Mouse (Mus musculus): Measurements from ENCODE around the gene Ptprt. TPM values are rescaled to one million over a fixed set of nuclear protein-coding genes. Genes with fewer than 3 reads are reported as not detected.

Gene Ptprt
- polyA plus RNA-seq, 1 experiment from 2014 or later = 15.0 TPM

DNA sequence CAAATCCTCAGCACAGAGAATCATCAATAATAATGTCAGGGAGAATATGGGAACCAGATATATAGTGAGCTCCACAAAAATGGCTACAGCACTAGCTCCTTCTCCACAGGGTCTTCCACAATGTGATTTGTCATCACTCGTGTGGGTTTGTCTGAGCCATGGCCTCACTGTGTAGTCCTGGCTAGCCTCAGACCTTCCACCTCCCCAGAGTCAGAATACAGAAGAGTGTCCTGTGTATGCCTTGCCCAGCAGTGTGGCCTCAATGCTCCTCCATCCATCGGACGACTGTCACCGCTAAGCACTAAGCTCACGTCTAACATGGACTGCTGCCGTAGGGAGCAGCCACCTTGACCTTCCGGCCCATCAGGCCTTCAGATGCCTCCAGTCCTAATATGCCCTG, 83.1 kb downstream of the Ptprt start:
- Histone ChIP-seq H3K27me3 (replicated peaks) (no peaks in the 10 kb centered on the region), H3K4me3 (no peak overlapping the region), H3K9me3 (no peaks in the 10 kb centered on the region), H3K36me3 (replicated peaks) (no peaks in the 10 kb centered on the region), H3K27ac (no peak overlapping the region), H3K4me2 (no peak overlapping the region), H3K4me1 (peaks cover 4% of the 10 kb centered on the region; the same call in 1 of the 2 replicates), H3K9ac (no peak overlapping the region)
- ATAC-seq (replicated peaks) = no peak
- WGBS = 96% methylated on average over 7 of the region's 7 CpGs

DNA sequence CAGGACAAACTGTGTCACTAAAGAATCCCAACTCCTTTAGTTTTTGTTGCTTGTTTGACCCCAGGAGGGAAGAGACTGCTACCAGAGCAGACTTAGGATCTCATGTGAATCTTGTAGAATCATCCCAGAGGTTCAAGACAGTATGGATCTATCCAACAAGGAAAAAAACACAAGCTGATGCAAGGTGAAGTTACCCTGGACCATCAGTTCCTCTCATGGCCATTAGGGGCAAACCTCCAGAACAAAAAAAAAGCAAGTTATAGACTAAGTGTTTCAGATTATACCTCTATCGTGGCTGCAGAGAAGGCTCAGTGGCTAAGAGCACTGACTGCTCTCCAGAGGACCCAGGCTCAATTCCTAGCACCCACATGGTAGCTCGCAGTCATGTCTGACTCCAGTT, 88.1 kb downstream of the Ptprt start:
- H3K4me2 ChIP-seq = no peak overlapping the region
- H3K9me3 ChIP-seq = no peaks in the 10 kb centered on the region
- no peaks in the 10 kb centered on the region for H3K36me3 ChIP-seq (replicated peaks)
- H3K9ac ChIP-seq = no peak overlapping the region
- no peak overlapping the region for H3K27ac ChIP-seq
- H3K4me1 ChIP-seq = peaks cover 4% of the 10 kb centered on the region; the same call in 1 of the 2 replicates
- no peaks in the 10 kb centered on the region for H3K27me3 ChIP-seq (replicated peaks)
- ATAC-seq (replicated peaks) = no peak
- 73% methylated on average over 2 of the region's 2 CpGs for WGBS
- no peak overlapping the region for H3K4me3 ChIP-seq

DNA sequence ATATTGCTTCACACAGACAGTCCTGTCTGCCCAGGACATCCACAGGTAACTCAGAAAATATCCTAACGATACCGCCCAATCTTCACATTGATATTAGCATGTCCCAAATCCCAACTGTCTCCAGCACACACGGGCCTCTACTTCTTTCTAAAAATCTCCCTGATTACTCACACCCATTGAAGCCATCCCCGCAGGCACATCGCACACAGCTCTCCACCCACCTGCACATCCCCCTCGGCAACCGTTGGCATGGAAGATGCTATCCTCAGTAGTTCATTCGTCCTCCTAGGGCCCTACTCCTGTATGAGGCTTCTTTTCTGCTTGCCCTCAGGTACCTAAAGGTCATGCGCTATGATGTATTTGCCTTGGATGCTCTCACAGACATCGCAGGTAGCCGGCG, 89.9 kb downstream of the Ptprt start:
- Histone ChIP-seq H3K4me3 (no peak overlapping the region), H3K9ac (no peak overlapping the region), H3K27ac (no peak overlapping the region), H3K27me3 (replicated peaks) (no peaks in the 10 kb centered on the region), H3K4me1 (no peaks in the 10 kb centered on the region), H3K9me3 (no peaks in the 10 kb centered on the region), H3K4me2 (no peak overlapping the region), H3K36me3 (replicated peaks) (no peaks in the 10 kb centered on the region)
- WGBS = 89% methylated on average over 12 of the region's 12 CpGs
- no peak for ATAC-seq (replicated peaks)

DNA sequence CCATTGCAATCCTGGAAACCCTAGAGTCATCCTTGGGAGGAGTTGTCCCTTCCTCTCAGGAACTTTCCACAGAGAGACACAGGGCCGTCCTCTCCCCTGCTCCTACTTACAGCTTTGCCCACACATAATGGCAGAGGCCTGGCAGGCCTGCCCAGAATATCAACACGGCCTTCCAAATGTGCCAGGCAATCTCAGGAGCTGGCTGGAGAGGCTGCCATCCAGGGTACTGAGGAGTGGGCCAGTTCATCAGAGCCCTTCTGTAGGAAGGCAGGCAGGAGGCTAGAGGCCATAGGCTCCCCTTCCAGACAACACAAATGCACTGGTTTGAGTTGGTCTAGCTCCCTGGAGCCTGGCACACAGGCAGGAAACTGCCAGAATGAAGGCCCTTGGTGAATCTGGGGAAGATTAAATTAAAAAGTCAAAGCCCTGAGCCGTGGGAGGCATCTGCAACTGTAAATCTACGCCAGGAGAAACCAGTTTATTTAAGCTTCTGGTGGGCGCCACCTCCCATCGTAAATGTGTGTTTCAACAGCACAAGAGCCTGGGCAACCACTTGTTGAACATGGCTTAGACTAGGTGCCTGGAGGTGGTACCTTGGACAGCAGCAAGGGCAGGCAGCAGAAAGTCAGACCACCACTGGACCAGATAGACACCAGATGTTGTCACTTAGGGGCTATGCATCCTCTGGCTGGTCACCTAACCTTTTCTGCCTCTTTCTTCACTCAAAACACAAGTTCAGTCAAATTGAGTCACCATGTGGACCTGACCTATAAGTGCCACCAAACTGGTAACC, 92.4 kb downstream of the Ptprt start:
- Histone ChIP-seq H3K27ac (no peak overlapping the region), H3K4me1 (no peaks in the 10 kb centered on the region), H3K36me3 (replicated peaks) (no peaks in the 10 kb centered on the region), H3K4me2 (no peak overlapping the region), H3K27me3 (replicated peaks) (no peaks in the 10 kb centered on the region), H3K9ac (no peak overlapping the region), H3K9me3 (no peaks in the 10 kb centered on the region), H3K4me3 (no peak overlapping the region)
- ATAC-seq (replicated peaks) = no peak
- WGBS = 80% methylated on average over 6 of the region's 6 CpGs

DNA sequence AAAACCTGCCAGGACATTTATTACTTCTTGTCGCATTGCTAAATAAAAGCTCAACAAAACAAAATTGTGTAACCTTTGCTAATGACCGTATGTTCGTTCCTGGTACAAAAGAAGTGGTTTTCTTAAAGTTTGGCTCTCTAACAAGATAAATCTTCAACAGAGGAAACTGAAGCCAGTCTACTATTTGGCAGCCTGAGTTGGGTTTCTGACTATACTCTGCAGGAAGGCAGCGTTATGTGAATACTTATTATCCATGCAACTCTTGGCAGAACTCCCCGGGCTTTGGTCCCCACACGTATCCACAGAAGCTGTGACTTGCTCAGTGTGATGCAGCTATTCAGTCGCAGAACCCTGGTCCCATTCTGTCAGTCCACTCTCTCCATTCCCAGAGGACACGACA, 112.6 kb downstream of the Ptprt start:
- 76% methylated on average over 8 of the region's 8 CpGs for WGBS
- H3K36me3 ChIP-seq (replicated peaks) = no peaks in the 10 kb centered on the region
- no peaks in the 10 kb centered on the region for H3K9me3 ChIP-seq
- no peak overlapping the region for H3K4me2 ChIP-seq
- no peak overlapping the region for H3K9ac ChIP-seq
- H3K27me3 ChIP-seq (replicated peaks) = no peaks in the 10 kb centered on the region
- H3K4me1 ChIP-seq = no peaks in the 10 kb centered on the region
- no peak for ATAC-seq (replicated peaks)
- no peak overlapping the region for H3K4me3 ChIP-seq
- no peak overlapping the region for H3K27ac ChIP-seq

DNA sequence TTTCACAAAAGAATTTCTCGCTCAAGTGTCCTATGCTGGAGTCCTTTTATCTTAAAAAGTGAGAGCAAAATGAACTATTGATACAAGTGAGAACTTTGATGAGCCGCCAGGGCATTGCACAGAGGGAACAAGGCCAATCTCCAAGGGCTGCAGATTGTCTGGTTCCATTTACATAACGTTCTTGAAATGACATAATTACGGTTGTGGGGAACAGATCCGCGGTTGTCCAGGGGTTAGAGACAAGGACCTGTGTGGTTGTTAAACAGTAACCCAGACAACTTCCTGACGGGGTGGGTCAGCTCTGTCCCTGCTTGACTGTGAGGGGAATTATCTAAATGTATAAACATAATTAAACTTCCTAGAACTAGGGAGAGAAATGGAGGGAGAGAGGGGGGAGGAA, 129.3 kb downstream of the Ptprt start:
- Histone ChIP-seq H3K27ac (no peak overlapping the region), H3K27me3 (replicated peaks) (no peaks in the 10 kb centered on the region), H3K9ac (no peak overlapping the region), H3K9me3 (no peaks in the 10 kb centered on the region), H3K36me3 (replicated peaks) (no peaks in the 10 kb centered on the region), H3K4me2 (no peak overlapping the region), H3K4me1 (no peaks in the 10 kb centered on the region), H3K4me3 (no peak overlapping the region)
- no peak for ATAC-seq (replicated peaks)
- 52% methylated on average over 7 of the region's 7 CpGs for WGBS

DNA sequence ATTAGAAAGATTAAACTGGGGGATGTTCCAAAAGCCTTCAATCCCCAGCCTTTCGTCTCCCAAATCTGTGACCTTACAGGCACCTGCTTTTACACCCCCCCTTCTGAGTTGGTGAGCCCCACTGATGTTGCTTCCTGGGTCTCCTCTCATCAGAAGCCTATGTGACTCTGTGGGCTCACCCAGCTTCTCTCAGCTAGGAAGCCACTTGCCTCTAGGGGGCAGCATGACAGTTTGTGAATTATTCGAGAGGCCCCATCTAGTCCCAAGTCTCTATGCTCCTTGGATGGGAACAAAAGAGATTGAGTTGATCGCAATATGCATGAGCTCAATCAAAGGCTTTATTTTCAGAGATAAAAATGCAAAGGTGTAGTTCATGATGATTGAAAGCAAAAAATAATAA, 132.0 kb downstream of the Ptprt start:
- H3K36me3 ChIP-seq (replicated peaks) = no peaks in the 10 kb centered on the region
- H3K9me3 ChIP-seq = no peaks in the 10 kb centered on the region
- H3K4me2 ChIP-seq = no peak overlapping the region
- no peak overlapping the region for H3K4me3 ChIP-seq
- H3K27ac ChIP-seq = no peak overlapping the region
- H3K4me1 ChIP-seq = no peaks in the 10 kb centered on the region
- no peak overlapping the region for H3K9ac ChIP-seq
- 88% methylated on average over 3 of the region's 3 CpGs for WGBS
- ATAC-seq (replicated peaks) = no peak
- H3K27me3 ChIP-seq (replicated peaks) = no peaks in the 10 kb centered on the region

DNA sequence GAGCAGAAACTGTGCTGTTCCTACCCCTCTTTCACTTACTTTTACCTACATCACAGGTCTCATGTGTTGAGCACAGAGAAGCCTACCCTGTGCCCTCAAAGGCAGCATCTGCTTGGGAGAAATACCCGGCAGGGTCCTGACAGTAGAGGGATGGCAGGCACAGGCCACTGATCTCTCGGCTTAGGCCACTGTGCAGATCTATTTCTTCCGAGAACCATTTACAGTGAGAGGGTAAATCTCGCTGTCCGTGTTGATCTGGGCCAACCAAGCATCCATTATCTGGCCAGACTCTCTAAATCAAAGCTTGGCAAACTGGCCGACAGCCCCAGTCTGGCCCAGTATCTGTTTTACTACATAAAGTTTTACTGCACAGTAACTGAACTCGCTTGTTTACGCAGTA, 145.0 kb downstream of the Ptprt start:
- Histone ChIP-seq H3K4me1 (no peaks in the 10 kb centered on the region), H3K27me3 (replicated peaks) (no peaks in the 10 kb centered on the region), H3K9me3 (no peaks in the 10 kb centered on the region), H3K4me3 (no peak overlapping the region), H3K9ac (no peak overlapping the region), H3K4me2 (no peak overlapping the region), H3K27ac (no peak overlapping the region), H3K36me3 (replicated peaks) (no peaks in the 10 kb centered on the region)
- ATAC-seq (replicated peaks) = no peak
- WGBS = 84% methylated on average over 8 of the region's 8 CpGs

DNA sequence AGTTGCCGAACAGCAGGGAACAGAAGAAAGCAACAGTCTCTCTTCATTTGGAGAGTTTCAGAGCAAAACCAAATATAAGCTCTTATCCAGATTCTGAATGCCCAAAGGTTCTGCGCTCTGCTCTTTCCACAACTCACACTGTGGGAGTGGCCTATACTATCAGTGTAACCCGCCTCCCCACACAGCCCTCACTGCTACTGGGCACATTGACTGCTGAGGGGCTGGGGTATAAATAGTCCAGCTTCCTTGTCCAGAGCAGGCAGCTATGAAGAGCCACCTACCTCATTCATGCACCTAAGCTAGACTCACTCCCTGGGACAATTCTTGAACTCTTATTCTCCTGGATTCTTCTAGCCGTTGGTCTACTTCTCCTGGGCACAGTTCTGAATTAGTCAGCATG, 147.9 kb downstream of the Ptprt start:
- Histone ChIP-seq H3K36me3 (replicated peaks) (no peaks in the 10 kb centered on the region), H3K4me3 (no peak overlapping the region), H3K9ac (no peak overlapping the region), H3K4me1 (no peaks in the 10 kb centered on the region), H3K9me3 (no peaks in the 10 kb centered on the region), H3K27me3 (replicated peaks) (no peaks in the 10 kb centered on the region), H3K27ac (no peak overlapping the region), H3K4me2 (no peak overlapping the region)
- WGBS = 90% methylated on average over 4 of the region's 4 CpGs
- no peak for ATAC-seq (replicated peaks)

DNA sequence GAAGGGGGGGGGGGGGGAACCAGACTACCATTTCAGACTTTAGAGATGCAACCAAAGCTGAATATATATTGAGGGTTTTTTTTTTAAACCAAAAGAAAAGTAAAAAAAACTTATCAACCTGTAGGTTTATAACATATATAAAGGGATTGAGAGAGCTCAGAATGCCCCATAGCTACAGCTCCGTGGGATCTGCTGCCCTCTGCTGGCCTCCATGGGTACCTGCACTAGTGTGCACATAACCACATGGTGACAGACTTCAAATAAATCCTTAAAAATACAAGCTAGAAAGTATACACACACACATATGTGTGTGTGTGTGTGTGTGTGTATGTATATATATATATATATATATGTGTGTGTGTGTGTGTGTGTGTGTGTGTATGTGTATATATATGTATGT, 148.9 kb downstream of the Ptprt start:
- Histone ChIP-seq H3K27me3 (replicated peaks) (no peaks in the 10 kb centered on the region), H3K9ac (no peak overlapping the region), H3K36me3 (replicated peaks) (no peaks in the 10 kb centered on the region), H3K4me2 (no peak overlapping the region), H3K4me1 (peaks cover 7% of the 10 kb centered on the region; the same call in 1 of the 2 replicates), H3K27ac (no peak overlapping the region), H3K9me3 (no peaks in the 10 kb centered on the region), H3K4me3 (no peak overlapping the region)
- ATAC-seq (replicated peaks) = no peak
- 95% methylated on average over 1 of the region's 1 CpGs for WGBS

DNA sequence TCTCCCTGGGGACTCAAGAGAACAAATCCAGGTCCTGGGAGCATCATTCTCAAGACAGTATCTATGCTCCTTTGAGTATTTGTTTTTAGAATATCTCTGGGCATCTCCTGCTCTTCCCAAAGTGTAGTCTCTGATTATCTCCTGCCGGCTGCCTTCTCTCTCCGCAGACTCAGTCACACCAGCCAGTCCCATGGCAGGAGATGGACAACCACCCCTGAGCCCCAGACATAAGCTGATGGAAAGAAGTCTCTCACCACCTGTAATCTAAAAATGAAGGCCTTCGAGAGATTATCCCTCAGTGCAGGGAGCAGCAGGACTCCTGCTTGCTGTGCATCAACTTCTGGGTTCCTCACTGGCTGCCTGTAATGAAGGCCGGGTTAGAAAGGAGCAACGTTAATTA, 151.9 kb downstream of the Ptprt start:
- WGBS = 71% methylated on average over 5 of the region's 5 CpGs
- no peak for ATAC-seq (replicated peaks)
- no peak overlapping the region for H3K4me2 ChIP-seq

DNA sequence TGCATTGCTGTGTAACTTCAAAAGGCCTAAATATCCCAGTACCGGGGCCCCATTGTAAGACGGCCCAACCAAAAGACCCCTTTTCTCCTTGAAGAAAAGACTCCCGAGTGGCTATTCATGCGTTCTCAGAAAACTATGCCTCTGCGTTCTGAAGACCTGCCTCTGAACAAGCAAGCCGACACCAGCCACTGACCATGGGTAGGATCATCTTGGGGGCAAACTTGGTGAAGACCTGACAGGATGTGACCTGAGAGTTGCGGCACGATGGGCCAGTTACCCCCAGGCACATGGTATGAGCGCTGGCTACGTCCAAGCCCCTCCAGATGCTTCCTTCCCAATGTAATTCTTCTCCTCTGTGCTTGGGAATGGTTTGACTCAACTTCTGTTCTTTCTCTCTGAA, 153.3 kb downstream of the Ptprt start:
- no peak for ATAC-seq (replicated peaks)
- no peaks in the 10 kb centered on the region for H3K27me3 ChIP-seq (replicated peaks)
- H3K9me3 ChIP-seq = no peaks in the 10 kb centered on the region
- no peak overlapping the region for H3K27ac ChIP-seq
- no peak overlapping the region for H3K9ac ChIP-seq
- H3K4me3 ChIP-seq = no peak overlapping the region
- H3K4me2 ChIP-seq = no peak overlapping the region
- peaks cover 7% of the 10 kb centered on the region; the same call in 1 of the 2 replicates for H3K4me1 ChIP-seq
- 33% methylated on average over 10 of the region's 10 CpGs for WGBS
- H3K36me3 ChIP-seq (replicated peaks) = no peaks in the 10 kb centered on the region

More for the DNA sequence above, 151.9 kb downstream of the Ptprt start:
- H3K4me1 ChIP-seq = peaks cover 7% of the 10 kb centered on the region; the same call in 1 of the 2 replicates
- H3K4me3 ChIP-seq = no peak overlapping the region
- no peaks in the 10 kb centered on the region for H3K9me3 ChIP-seq
- no peak overlapping the region for H3K27ac ChIP-seq
- H3K27me3 ChIP-seq (replicated peaks) = no peaks in the 10 kb centered on the region
- H3K36me3 ChIP-seq (replicated peaks) = no peaks in the 10 kb centered on the region
- H3K9ac ChIP-seq = no peak overlapping the region

DNA sequence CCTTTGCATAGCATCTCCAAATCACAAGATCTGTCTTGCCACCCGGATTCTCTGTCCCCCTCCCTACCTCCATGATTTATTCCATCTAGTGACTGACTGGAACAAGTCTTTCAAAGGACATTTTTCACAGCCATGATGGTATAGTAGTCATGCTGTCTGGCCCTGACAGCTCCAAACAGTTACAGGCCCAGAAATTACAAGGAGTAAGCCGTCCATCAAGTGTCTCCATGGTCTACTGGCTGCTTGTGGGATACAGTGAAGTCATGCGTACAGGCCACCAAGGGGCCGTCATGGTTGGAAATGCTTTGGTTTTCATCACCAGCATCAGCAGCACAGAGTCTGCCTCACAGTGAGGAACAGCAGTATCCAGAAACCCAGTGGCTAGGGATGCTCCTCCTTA, 156.1 kb downstream of the Ptprt start:
- Histone ChIP-seq H3K4me3 (no peak overlapping the region), H3K9ac (no peak overlapping the region), H3K4me1 (peaks cover 7% of the 10 kb centered on the region; the same call in 1 of the 2 replicates), H3K36me3 (replicated peaks) (no peaks in the 10 kb centered on the region), H3K27me3 (replicated peaks) (no peaks in the 10 kb centered on the region), H3K9me3 (no peaks in the 10 kb centered on the region), H3K4me2 (no peak overlapping the region), H3K27ac (no peak overlapping the region)
- WGBS = 54% methylated on average over 4 of the region's 4 CpGs
- ATAC-seq (replicated peaks) = no peak
